Mouse (Mus musculus) mouse embryonic stem cell (cell line): ENCODE data around the gene Tob1.

Experiments used
- in situ Hi-C, 2 experiments: fragments of 300-500 bp; cut with MboI; formaldehyde crosslinking; loops; 1 replicate in 1 of 2; 3 replicates in 1 of 2; pipeline ENCODE4 v1.14.3; 2019 to 2020; ENCODE audit warnings: low sequenced_read_pairs in 2 of 2, low pct_unique_long_range_greater_than_20kb in 1 of 2, mixed read lengths in 1 of 2; ENCODE audit not compliant: unreplicated experiment in 1 of 2

The Tob1 gene

GRCm38 (mm10) chr11:94190665-94191064, 20.6 kb upstream of the Tob1 start:
- in situ Hi-C loops: no loop called here

GRCm38 (mm10) chr11:94193109-94193508, 18.1 kb upstream of the Tob1 start:
- in situ Hi-C loops: no loop called here

GRCm38 (mm10) chr11:94196311-94196710, 14.9 kb upstream of the Tob1 start:
- in situ Hi-C loops: no loop called here

GRCm38 (mm10) chr11:94198405-94199146, 12.7 kb upstream of the Tob1 start:
- in situ Hi-C loops: no loop called here

GRCm38 (mm10) chr11:94199771-94200170, 11.5 kb upstream of the Tob1 start:
- in situ Hi-C loops: no loop called here

- in situ Hi-C loops: no loop called here
These were observed 10.8 kb upstream of the Tob1 start for GRCm38 (mm10) chr11:94200422-94200821.

GRCm38 (mm10) chr11:94202106-94202505, 9.1 kb upstream of the Tob1 start:
- in situ Hi-C loops: no loop called here

GRCm38 (mm10) chr11:94203066-94203465, 8.2 kb upstream of the Tob1 start:
- in situ Hi-C loops: no loop called here

- in situ Hi-C loops: no loop called here
These were observed 4.7 kb upstream of the Tob1 start for GRCm38 (mm10) chr11:94206398-94207114.

- in situ Hi-C loops: no loop called here
These were observed 2.2 kb upstream of the Tob1 start for GRCm38 (mm10) chr11:94208811-94209675.

- in situ Hi-C loops: no loop called here
These were observed 1.5 kb upstream of the Tob1 start for GRCm38 (mm10) chr11:94209695-94210131.

GRCm38 (mm10) chr11:94210191-94211086, 815 bp upstream of the Tob1 start:
- in situ Hi-C loops: no loop called here

GRCm38 (mm10) chr11:94211651-94212488, 616 bp downstream of the Tob1 start:
- in situ Hi-C loops: no loop called here

- in situ Hi-C loops: no loop called here
These were observed 1.2 kb downstream of the Tob1 start for GRCm38 (mm10) chr11:94212489-94212836.

GRCm38 (mm10) chr11:94212997-94213396, 1.7 kb downstream of the Tob1 start:
- in situ Hi-C loops: no loop called here

- in situ Hi-C loops: no loop called here
These were observed 2.7 kb downstream of the Tob1 start for GRCm38 (mm10) chr11:94213735-94214594.

- in situ Hi-C loops: no loop called here
These were observed 4.3 kb downstream of the Tob1 start for GRCm38 (mm10) chr11:94215581-94215980.
